8 mouse cellular contexts compared by ENCODE assay signal in the genomic region with DNA sequence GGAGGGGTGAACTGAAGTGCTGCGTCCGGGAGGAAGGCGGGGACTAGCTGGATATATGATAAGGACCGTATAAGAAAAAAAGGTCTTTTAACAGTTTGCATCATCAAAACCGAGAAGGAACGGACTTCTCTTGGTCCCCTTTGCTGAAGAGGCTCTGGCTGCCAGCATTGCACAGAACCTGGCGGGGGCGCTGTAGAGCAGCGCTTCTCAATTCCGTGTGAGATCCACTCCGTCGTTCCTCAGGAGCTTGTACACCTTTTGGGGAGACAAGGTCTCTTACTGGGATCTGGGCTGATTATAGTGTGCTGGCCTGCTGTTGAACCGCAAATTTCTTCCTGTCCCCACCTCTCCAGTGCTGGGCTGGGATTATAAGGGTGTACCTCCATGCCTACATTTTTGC. TPM values are rescaled to one million over a fixed set of nuclear protein-coding genes. Genes with fewer than 3 reads are reported as not detected.
DNase-seq lines count a peak whose midpoint lies in the region; ATAC-seq and TF ChIP-seq lines count a peak whose summit lies in the region.

No protein-coding gene starts in this region.

- H3K27me3 ChIP-seq in lung, embryonic 16.5 days (ENCODE audit: control insufficient read depth, insufficient read depth, low read depth, low read length), result no peaks in the 10 kb centered on the region

- H3K9me3 ChIP-seq in lung, embryonic 16.5 days (ENCODE audit: control insufficient read depth, low read length), result no peaks in the 10 kb centered on the region

- ATAC-seq in lung, embryonic 16.5 days (ENCODE audit: low read depth), result 0 out of 2 replicates have a peak, but pooled peaks have one; percentile 15
- ATAC-seq in activated CD4-positive, CD25-positive, alpha-beta regulatory T cell, adult 4 months, result no peak

- no peak overlapping the region for H3K9ac ChIP-seq in lung, embryonic 16.5 days (ENCODE audit: low read length)

- TF ChIP-seq CTCF in layer of hippocampus, adult 2 months (conservative IDR thresholded peaks at IDR 0.05), result peak; percentile 74

- no peaks in the 10 kb centered on the region for H3K36me3 ChIP-seq in lung, embryonic 16.5 days (ENCODE audit: control insufficient read depth, insufficient read depth, low read length)

- 12% methylated on average over 13 of the region's 13 CpGs for WGBS in lung, embryonic 16.5 days

- DNase-seq in layer of hippocampus, adult 2 months (ENCODE audit: low spot score in 2 of 2), result no peak
- no peak for DNase-seq in layer of hippocampus, adult 18-20 months (ENCODE audit: low spot score in 2 of 2)
- DNase-seq in WW6 (ENCODE audit: low read depth, low spot score) (peak; percentile 58), MN1 (ENCODE audit: low spot score) (no peak)
- DNase-seq in embryo, embryonic 11.5 days (ENCODE audit: low read depth, low spot score), result peak; percentile 36
- no peak for DNase-seq in Muller cell, postnatal 12 days (ENCODE audit: inconsistent ontology term)

- H3K4me3 ChIP-seq in layer of hippocampus, adult 2 months, result no peak overlapping the region
- no peak overlapping the region for H3K4me3 ChIP-seq in lung, embryonic 16.5 days (ENCODE audit: low read length)

- peak overlapping the region; percentile 33; the same call in 1 of the 2 replicates for H3K4me2 ChIP-seq in lung, embryonic 16.5 days (ENCODE audit: low read depth, low read length)

- no peak overlapping the region for H3K27ac ChIP-seq in layer of hippocampus, adult 2 months
- no peak overlapping the region for H3K27ac ChIP-seq in lung, embryonic 16.5 days (ENCODE audit: low read length)

- H3K4me1 ChIP-seq in lung, embryonic 16.5 days (replicated peaks; ENCODE audit: control insufficient read depth, insufficient read depth, low read length), result peaks cover 3% of the 10 kb centered on the region; the same call in 1 of the 2 replicates

RNA-seq across cellular contexts. Expression of a gene that starts 20.3 kb away (rescaled TPM):
- not detected for total RNA-seq in layer of hippocampus, adult 2 months (2021)
- not detected for total RNA-seq in layer of hippocampus, adult 18-20 months (2021)
- 1.6 and 3.4 TPM in 2 replicates for polyA plus RNA-seq in lung, embryonic 16.5 days (2015; fragmentation: Nextera tagmentation; extraction: Ambion mirVana)
- not detected for polyA plus RNA-seq in activated CD4-positive, CD25-positive, alpha-beta regulatory T cell, adult 4 months (2017; shearing (Covaris generic))

Comparison
In these comparisons a context has a peak if more than half of its experiments do, and no peak if none do; other contexts are left out.
1. DNase-seq: peak in WW6 (single experiment) and embryo, embryonic 11.5 days (single experiment); none in layer of hippocampus, adult 2 months (0 of 2), layer of hippocampus, adult 18-20 months (0 of 2), Muller cell, postnatal 12 days (single experiment) and MN1 (single experiment).